Mouse (Mus musculus) frontal cortex, postnatal 36 days (tissue): Measurements from ENCODE around the gene 4930558K02Rik.

ENCODE experiments used
- DNase-seq, 2 experiments: peaks; one replicate each; pipeline ENCODE4 v3.0.0; 2022; ENCODE audit warnings: low spot score in 2 of 2

The 4930558K02Rik gene

DNA sequence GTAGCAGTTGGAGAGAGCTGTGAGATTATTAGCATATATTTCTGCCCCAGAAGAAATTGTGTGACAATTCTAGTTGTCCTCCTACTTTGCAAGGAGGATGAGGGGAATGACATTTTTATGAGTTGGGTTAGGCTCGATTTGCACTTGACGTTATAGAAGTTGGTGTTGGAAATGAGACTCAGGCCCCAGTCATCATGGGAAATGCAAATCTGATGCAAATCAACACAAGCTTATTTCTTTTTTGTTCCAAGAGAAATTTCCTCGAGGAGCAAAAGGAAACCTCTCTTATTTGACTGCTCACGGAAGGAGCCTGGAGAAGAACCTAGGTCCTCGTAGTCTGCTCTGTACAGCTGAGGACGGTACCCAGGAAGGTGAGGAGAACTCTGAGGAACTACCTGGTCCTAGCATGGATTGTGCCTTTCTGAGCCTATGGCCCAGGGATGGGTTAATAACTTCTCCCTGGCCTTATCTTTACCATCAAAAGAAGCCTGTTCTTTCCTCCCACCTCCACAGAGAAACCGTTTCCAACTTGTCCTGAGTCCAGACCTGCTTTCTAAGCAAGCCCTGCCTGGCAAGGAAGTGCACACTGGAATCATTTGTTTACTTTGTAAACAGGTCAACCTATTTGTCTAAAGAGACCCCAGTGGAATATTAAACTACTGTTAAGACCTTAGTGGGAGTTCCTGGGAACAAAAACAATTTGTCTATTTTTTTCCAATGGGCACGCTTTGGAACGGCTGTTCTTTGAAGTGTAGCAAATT, 76.6 kb downstream of the 4930558K02Rik start:
- no peak for DNase-seq

GRCm38 (mm10) chr1:161900129-161900528, 79.3 kb downstream of the 4930558K02Rik start:
- no peak for DNase-seq

DNA sequence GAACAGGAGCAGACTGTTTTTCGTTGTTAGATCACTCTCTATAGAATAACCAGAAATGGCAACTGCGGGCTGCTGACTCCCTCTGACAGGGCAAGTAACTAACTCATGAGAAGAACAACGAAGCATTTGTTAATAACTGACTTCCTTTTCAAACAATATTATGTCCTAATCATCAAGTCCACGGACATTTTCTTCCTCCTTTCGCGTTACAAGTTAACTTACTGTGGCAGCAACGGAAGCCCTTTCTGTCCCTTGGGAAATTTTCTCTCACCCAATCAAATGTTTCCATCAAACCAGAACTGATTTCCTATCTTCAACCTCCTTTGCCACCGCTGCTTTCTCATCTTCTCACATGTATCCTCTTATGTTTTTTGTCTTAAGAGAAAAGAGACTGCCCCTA, 82.2 kb downstream of the 4930558K02Rik start:
- no peak for DNase-seq

GRCm38 (mm10) chr1:161896130-161896529, 83.3 kb downstream of the 4930558K02Rik start:
- no peak for DNase-seq

GRCm38 (mm10) chr1:161895014-161895413, 84.4 kb downstream of the 4930558K02Rik start:
- no peak for DNase-seq

DNA sequence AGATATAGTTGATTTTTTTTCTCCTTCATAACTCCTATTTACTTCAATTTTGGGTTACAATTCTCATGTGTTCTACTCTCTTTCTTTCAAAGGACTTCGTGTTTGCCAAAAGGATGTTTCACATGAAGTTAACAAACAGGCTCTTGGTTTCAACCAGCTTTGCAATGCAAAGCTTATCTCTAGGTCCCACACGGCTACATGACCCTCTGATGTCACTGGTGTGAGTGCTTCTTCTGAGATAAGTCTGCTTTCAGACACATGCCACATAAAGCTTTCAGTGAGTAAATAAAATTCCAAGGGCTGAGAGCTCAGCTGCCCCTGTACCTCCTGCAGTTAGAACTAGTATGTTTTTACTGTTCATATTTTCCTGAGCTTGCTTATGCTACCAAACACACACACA, 84.9 kb downstream of the 4930558K02Rik start:
- no peak for DNase-seq

DNA sequence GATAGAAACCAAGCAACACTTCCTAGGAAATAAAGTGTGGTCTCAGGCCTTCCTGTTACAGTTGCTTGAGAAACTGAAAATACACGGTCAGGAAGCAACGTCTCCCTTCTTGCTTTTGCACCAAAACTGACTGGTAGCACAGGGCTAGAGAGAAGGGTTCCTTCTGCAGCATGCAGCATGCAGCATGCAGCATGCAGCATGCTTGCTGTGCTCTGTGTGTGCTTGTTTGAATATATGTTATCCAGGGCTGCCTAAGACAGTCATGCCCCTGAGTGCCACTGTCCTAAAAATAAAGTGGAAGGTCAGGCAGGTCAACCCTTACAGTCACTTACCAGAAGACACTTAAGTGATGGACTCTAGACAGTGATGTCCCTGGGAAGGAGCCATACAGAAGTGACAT, 85.3 kb downstream of the 4930558K02Rik start:
- no peak for DNase-seq
